Mouse (Mus musculus): ENCODE results near the gene Xkr8. TPM values are rescaled to one million over a fixed set of nuclear protein-coding genes. Genes with fewer than 3 reads are reported as not detected.

The Xkr8 gene
- polyA plus RNA-seq, 1 experiment from 2014 or later = 4.4 TPM

Other genes starting within 250 kb of the Xkr8 start
- 19.4 and 20.3 TPM in 2 replicates for gene Sesn2, start 222.0 kb downstream of the Xkr8 start, polyA plus RNA-seq (2015; fragmentation: Nextera tagmentation; extraction: Ambion mirVana)
- gene Atpif1, start 198.9 kb downstream of the Xkr8 start, polyA plus RNA-seq (2015; fragmentation: Nextera tagmentation; extraction: Ambion mirVana) = 1,106 and 1,152 TPM in 2 replicates
- gene Dnajc8, start 197.0 kb downstream of the Xkr8 start, polyA plus RNA-seq (2015; fragmentation: Nextera tagmentation; extraction: Ambion mirVana) = 166 and 167 TPM in 2 replicates
- gene Ptafr, start 168.5 kb downstream of the Xkr8 start, polyA plus RNA-seq (2015; fragmentation: Nextera tagmentation; extraction: Ambion mirVana) = 0.62 and 1.1 TPM in 2 replicates
- gene Eya3, start 93.6 kb downstream of the Xkr8 start, polyA plus RNA-seq (2015; fragmentation: Nextera tagmentation; extraction: Ambion mirVana) = 26.2 and 33.4 TPM in 2 replicates
- gene Smpdl3b, start 24.7 kb upstream of the Xkr8 start, polyA plus RNA-seq (2015; fragmentation: Nextera tagmentation; extraction: Ambion mirVana) = 10.0 and 11.9 TPM in 2 replicates
- 108 and 113 TPM in 2 replicates for gene Rpa2, start 35.8 kb upstream of the Xkr8 start, polyA plus RNA-seq (2015; fragmentation: Nextera tagmentation; extraction: Ambion mirVana)
- 0.91 and 1.7 TPM in 2 replicates for gene Themis2, start 63.8 kb upstream of the Xkr8 start, polyA plus RNA-seq (2015; fragmentation: Nextera tagmentation; extraction: Ambion mirVana)
- gene Ppp1r8, start 110.6 kb upstream of the Xkr8 start, polyA plus RNA-seq (2015; fragmentation: Nextera tagmentation; extraction: Ambion mirVana) = 62.6 and 66.5 TPM in 2 replicates
- 55.9 and 57.7 TPM in 2 replicates for gene Stx12, start 152.0 kb upstream of the Xkr8 start, polyA plus RNA-seq (2015; fragmentation: Nextera tagmentation; extraction: Ambion mirVana)
- 35.1 and 35.8 TPM in 2 replicates for gene Fam76a, start 190.0 kb upstream of the Xkr8 start, polyA plus RNA-seq (2015; fragmentation: Nextera tagmentation; extraction: Ambion mirVana)
- 0.63 and 0.81 TPM in 2 replicates for gene Fgr, start 241.5 kb upstream of the Xkr8 start, polyA plus RNA-seq (2015; fragmentation: Nextera tagmentation; extraction: Ambion mirVana)